ENCODE assay signal across 23 mouse cellular contexts in genomic region chr2:39069096-39069495, GRCm38 (mm10).
"Had no signal": no experiment of that assay in that cellular context is flagged by ENCODE, and none has a peak within 500 bp of the region (broad histone marks: within the 10 kb centered on the region; RNA-seq: fewer than 3 reads in every experiment).

No protein-coding gene starts in this region.

- H3K4me3 ChIP-seq: gastrocnemius, adult 2 months; heart, embryonic 10.5 days; heart, embryonic 12.5 days; hindbrain, embryonic 10.5 days; hindbrain, embryonic 12.5 days; intestine, embryonic 15.5 days; layer of hippocampus, adult 2 months; limb, embryonic 13.5 days; limb, embryonic 15.5 days; liver, embryonic 12.5 days had no signal

- H3K27ac ChIP-seq: gastrocnemius, adult 2 months; heart, embryonic 10.5 days; hindbrain, embryonic 10.5 days; hindbrain, embryonic 12.5 days; hindbrain, embryonic 14.5 days; intestine, embryonic 15.5 days; layer of hippocampus, adult 2 months; limb, embryonic 13.5 days; limb, embryonic 15.5 days; liver, embryonic 12.5 days; liver, embryonic 14.5 days had no signal

- DNase-seq: gastrocnemius, adult 2 months; gastrocnemius, postnatal 10 days; gastrocnemius, postnatal 25 days; heart, adult 18-20 months; heart, postnatal 10 days; heart, postnatal 4 days; kidney, adult 18-20 months; kidney, adult 8-10 months; kidney, postnatal 10 days; kidney, postnatal 25 days; kidney, postnatal 4 days; left cerebral cortex, postnatal 4 days had no signal
